Mouse (Mus musculus) adrenal gland, postnatal 10 days (tissue): ENCODE measurements around the gene Hlcs. TPM values are rescaled to one million over a fixed set of nuclear protein-coding genes. Genes with fewer than 3 reads are reported as not detected.

ENCODE experiments used
- DNase-seq: peaks from one replicate; pipeline ENCODE4 v3.0.0; 2021; ENCODE audit warnings: mixed read lengths
- total RNA-seq, 2 experiments: library from RNA; stranded (reverse); gene quantifications; 2 replicates each; pipeline ENCODE4 v1.2.3; 2021

Gene Hlcs
- total RNA-seq, 2 experiments from 2014 or later, result 11.9 to 13.5 TPM

GRCm38 (mm10) chr16:94162000-94162399 is 151.4 kb downstream of the Hlcs start:
- no peak for DNase-seq

GRCm38 (mm10) chr16:94157819-94158218 is 155.6 kb downstream of the Hlcs start:
- DNase-seq, result no peak

DNA sequence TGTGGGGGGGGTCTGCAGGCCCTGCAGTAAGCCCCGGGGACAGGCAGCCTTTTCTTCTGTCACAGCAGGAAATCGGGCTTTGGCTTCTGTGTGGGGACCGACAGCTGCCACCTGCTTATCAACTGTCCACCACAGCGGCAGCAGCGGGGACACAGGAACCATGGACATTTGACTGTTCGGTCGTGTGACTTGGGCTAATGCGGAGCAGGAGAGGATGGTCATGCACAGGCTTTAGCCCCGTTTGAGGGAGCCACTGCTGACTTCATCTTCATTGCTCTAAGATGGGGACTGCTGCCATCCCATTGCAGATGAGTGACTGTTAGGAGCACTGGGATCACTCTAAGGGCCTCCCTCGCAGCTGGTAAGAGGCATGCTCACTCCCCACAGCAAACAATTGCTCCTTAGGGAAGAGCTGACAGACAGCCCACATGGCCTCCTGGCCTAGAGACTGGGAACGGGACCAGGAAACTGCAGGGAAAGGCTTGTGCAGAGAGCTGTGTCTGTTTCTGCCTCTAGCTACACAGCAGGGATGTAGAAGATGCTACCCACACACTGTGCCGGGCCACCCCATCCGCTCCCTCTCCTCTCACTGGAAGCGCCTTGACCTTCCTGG is 158.2 kb downstream of the Hlcs start:
- DNase-seq, result peak; percentile 21

GRCm38 (mm10) chr16:94150125-94151103 is 163.0 kb downstream of the Hlcs start:
- DNase-seq, result no peak

- no peak for DNase-seq
Observed at GRCm38 (mm10) chr16:94148139-94148538, 165.2 kb downstream of the Hlcs start.

DNA sequence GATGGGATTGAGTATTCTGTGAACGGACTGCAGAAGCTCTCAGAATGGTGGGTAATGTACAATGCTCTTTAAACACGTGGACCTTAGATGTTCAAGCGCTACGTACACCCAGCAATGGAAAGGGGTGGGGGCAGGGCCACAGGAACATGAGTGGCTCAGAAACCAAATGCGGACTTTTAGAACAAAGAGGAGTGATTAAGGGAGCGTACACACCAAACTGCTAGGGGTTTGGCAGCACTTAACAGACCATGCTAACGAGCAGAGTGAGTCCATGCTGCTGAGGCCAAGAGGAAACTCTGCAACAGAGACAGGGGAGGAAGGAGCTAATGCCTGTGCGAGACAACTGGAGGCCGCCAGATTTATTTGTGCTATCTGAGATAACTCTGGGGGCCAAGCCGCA is 170.0 kb downstream of the Hlcs start:
- peak; percentile 35 for DNase-seq

GRCm38 (mm10) chr16:94140746-94141145 is 172.6 kb downstream of the Hlcs start:
- DNase-seq, result no peak

DNA sequence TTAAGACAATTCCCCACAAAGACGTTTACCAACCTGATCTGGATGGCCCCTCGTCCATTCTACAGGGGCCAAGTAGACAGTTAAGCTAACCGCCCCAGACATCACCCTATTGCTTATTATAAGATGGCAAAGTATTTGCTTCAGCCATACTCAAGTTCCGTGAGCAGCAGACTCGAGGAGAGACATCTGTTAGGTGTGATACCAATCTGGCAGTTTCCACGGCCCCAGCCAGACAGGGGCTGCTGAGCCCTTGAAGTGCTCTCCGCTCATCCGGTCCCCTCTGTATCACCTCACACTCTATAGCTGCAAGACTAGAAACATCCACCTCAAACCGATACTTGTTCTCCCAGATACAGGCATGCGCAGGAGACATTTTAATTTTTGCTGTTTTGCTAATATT is 179.2 kb downstream of the Hlcs start:
- no peak for DNase-seq

GRCm38 (mm10) chr16:94128236-94128835 is 185.0 kb downstream of the Hlcs start:
- no peak for DNase-seq

DNA sequence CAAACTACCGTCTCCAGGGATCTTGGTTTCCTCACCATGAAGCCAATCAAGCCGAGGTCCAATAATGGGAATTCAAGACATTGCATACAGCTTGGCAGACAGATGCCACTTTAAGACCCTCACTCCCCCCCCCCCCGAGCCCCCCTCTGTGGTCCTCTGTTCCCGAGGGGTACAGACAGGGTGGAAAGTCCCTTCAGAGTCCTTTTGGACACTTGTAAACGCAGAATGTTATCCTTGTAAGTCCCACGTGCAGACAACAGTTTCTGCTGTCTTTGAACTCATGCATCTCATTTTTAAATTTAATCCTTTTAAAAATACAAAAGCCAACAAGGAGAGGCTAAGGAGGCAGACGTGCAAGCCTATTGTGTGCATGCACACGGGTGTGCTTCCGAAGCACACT is 187.2 kb downstream of the Hlcs start:
- no peak for DNase-seq

DNA sequence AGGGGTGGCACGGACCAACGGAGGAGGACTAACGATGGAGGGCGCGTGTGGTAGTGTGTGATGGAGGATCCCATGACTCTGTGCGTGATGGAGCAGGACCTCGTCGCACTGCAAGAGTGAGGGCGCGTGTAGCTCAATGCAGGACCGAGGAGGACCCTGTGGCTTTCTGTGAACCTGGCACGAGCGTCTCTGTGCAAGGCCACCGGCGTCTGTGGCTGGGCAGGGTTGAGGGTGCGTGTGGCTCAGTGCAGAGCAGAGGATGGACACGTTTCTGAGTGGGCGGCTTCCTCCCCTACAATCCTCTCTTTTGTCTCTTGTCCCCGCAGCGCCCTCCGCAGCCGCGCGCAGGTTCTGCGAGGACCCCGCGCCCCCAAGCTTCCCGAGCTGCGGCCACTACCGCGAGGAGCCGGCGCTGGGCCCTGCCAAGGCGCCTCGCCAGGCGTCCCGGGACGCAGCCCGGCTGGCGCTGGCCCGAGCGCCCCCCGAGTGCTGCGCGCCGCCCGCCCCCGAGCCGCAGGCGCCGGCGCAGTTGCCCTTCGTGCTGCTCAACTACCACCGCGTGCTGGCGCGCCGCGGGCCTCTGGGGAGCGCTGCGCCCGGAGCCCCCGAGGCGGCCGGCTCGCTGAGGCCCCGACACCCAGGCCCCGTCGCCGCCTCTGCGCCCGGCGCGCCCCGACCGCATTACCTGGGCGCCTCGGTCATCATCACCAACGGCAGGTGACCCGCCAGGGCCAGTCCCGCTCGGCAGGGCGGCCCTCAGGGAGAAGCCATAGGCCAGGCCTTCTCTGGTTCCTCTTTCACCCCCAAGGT is 188.0 kb downstream of the Hlcs start:
- DNase-seq, result no peak

GRCm38 (mm10) chr16:94123247-94123646 is 190.1 kb downstream of the Hlcs start:
- peak; percentile 83 for DNase-seq

GRCm38 (mm10) chr16:94122347-94122746 is 191.0 kb downstream of the Hlcs start:
- DNase-seq, result no peak

- DNase-seq, result no peak
Observed at GRCm38 (mm10) chr16:94118394-94118793, 195.0 kb downstream of the Hlcs start.

GRCm38 (mm10) chr16:94117333-94117732 is 196.0 kb downstream of the Hlcs start:
- no peak for DNase-seq

GRCm38 (mm10) chr16:94114693-94115092 is 198.7 kb downstream of the Hlcs start:
- no peak for DNase-seq

- no peak for DNase-seq
Observed at GRCm38 (mm10) chr16:94113160-94113559, 200.2 kb downstream of the Hlcs start.

GRCm38 (mm10) chr16:94097724-94098455 is 215.5 kb downstream of the Hlcs start:
- DNase-seq, result no peak

GRCm38 (mm10) chr16:94096479-94096878 is 216.9 kb downstream of the Hlcs start:
- no peak for DNase-seq

GRCm38 (mm10) chr16:94095109-94095822 is 218.1 kb downstream of the Hlcs start:
- no peak for DNase-seq
